Mouse (Mus musculus): Measurements from ENCODE around the gene Mpz. TPM values are rescaled to one million over a fixed set of nuclear protein-coding genes. Genes with fewer than 3 reads are reported as not detected.

Gene Mpz
- polyA plus RNA-seq (2012; rRNA removed), result 3.5 and 7.7 TPM in 2 replicates

DNA sequence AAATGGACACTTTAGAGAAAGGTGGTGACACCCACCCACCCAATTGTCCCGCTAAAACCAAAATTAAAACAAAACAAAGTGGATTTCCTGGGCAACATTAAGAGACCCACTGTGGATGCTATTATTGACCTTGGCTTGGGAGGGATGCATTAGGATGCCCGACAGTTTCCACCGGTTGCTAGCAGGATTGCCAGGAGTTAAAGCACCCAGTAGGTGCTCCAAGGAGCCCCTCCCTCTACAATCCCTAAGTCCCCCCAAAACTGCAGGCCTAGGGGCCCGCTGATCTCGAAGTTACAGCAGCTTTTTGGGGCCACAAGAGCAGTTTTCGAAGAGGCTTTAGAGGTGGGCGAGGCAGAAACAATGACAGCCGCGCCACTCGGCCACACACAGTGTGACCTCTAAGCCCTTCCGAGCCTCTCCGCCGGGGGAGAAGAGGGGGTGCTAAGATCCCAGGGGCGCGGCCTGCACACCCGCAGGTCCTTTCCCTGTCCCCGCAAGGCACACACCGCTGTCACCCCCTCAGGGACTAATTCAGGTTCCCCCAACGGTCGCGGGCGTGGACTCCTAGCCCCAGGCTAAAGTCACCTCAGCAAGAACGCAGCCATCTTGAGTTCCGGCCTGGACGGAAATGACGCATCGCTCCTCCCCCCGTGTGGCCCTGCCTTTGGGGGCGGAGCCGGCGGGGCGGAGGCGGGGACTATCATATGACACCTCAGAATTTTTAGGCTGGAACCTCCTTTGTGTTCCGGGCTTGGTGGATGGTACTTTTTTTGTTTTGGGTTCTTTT lies at the start of gene Mpz, which contains the start of gene Sdhc:
Gene Mpz, plus strand, starts transcription at position 738 of the 787 bp plus-strand sequence.
Gene Sdhc, minus strand, starts transcription at position 630 of the 787 bp plus-strand sequence.
- no peak for TF ChIP-seq CTCF (conservative IDR thresholded peaks at IDR 0.05; ENCODE audit: insufficient read depth, insufficient read length, low read depth, low read length)
- peak; percentile 92 for TF ChIP-seq POLR2A (IDR thresholded peaks at IDR 0.05; ENCODE audit: low read depth, low read length)
- WGBS, result under 1% methylated on average over 34 of the region's 34 CpGs
- H3K36me3 ChIP-seq (ENCODE audit: control insufficient read depth, insufficient read depth, low read length), result no peaks in the 10 kb centered on the region

DNA sequence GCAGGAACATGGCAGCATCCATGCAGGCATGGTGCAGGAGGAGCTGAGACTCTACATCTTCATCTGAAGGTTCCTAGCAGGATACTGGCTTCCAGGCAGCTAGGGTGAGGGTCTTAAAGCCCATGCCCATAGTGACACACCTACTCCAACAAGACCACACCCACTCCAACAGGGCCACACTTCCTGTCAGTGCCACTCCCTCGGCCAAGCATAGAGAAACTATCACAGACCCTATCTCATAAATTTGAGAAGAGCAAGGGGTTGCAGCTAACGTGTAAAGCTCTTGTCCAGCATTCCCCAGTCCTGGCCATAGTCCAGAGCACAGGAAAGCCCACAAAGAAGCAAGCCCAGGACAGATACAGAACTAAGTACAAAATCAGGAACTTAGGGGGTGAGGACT lies 49.5 kb upstream of the Mpz start:
- H3K27ac ChIP-seq (ENCODE audit: insufficient read depth, low read depth, low read length), result no peak overlapping the region
- WGBS, result 61% methylated on average over 2 of the region's 2 CpGs
- no peak for DNase-seq
- peaks cover 6% of the 10 kb centered on the region; the same call in 1 of the 2 replicates for H3K4me1 ChIP-seq (ENCODE audit: control insufficient read depth, insufficient read depth, low read length)
- TF ChIP-seq POLR2A (IDR thresholded peaks at IDR 0.05; ENCODE audit: low read depth, low read length) (no peak), CTCF (conservative IDR thresholded peaks at IDR 0.05; ENCODE audit: insufficient read depth, insufficient read length, low read depth, low read length) (no peak)
- no peaks in the 10 kb centered on the region; the same call in 1 of the 2 replicates for H3K27me3 ChIP-seq (replicated peaks; ENCODE audit: control insufficient read depth, insufficient read depth, low read length)
- H3K4me3 ChIP-seq (ENCODE audit: insufficient read depth, low read depth, low read length), result no peak overlapping the region
- no peaks in the 10 kb centered on the region for H3K36me3 ChIP-seq (ENCODE audit: control insufficient read depth, insufficient read depth, low read length)

More for the DNA sequence above, at the start of gene Mpz, which contains the start of gene Sdhc:
- Histone ChIP-seq H3K4me3 (ENCODE audit: insufficient read depth, low read depth, low read length) (peak within 1 kb of the TSS; percentile 100), H3K27me3 (replicated peaks; ENCODE audit: control insufficient read depth, insufficient read depth, low read length) (no peaks in the 10 kb centered on the region), H3K4me1 (ENCODE audit: control insufficient read depth, insufficient read depth, low read length) (peaks cover 3% of the 10 kb centered on the region), H3K27ac (ENCODE audit: insufficient read depth, low read depth, low read length) (peak within 1 kb of the TSS; percentile 100)
- peak; percentile 98 for DNase-seq

DNA sequence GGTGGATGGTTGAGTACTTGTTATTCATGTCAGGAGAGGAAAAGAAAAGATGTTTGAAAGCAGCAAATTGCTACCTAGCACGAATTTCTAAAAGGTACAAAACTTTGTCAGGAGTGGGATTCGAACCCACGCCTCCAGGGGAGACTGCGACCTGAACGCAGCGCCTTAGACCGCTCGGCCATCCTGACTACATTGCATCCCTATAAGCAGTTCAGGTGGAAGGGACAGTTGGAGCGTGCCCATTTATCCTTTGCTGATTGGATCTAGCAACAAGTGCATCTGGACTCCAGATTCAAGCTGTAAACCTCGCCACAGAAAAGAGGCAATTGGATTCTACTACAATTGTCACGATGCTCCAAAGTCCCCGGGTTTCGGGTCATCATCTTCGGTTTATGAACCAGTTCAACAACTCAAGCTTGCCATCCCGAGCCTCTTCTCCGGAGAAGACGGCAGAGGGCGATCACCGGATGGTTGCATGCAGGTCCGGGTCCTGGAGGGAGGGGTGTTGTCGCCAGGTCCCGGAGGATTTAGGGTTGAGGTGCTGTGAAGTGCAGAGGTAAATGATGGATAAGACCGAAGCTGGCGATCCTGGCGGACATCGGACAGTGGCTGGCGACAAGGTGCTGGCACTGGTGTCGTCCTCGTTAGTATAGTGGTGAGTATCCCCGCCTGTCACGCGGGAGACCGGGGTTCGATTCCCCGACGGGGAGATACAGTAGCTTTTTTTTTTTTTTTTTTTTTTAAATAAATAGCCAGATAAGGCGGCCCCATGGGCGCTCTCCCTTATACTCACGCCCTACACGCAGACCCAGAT lies 48.6 kb upstream of the Mpz start:
- Histone ChIP-seq H3K4me3 (ENCODE audit: insufficient read depth, low read depth, low read length) (peak overlapping the region; percentile 76), H3K36me3 (ENCODE audit: control insufficient read depth, insufficient read depth, low read length) (no peaks in the 10 kb centered on the region), H3K4me1 (ENCODE audit: control insufficient read depth, insufficient read depth, low read length) (0 out of 2 replicates have a peak, but pooled peaks cover 6% of the 10 kb centered on the region), H3K27me3 (replicated peaks; ENCODE audit: control insufficient read depth, insufficient read depth, low read length) (no peaks in the 10 kb centered on the region; the same call in 1 of the 2 replicates), H3K27ac (ENCODE audit: insufficient read depth, low read depth, low read length) (no peak overlapping the region)
- 5% methylated on average over 40 of the region's 40 CpGs for WGBS
- DNase-seq, result peak; percentile 90
- TF ChIP-seq POLR2A (IDR thresholded peaks at IDR 0.05; ENCODE audit: low read depth, low read length) (no peak), CTCF (conservative IDR thresholded peaks at IDR 0.05; ENCODE audit: insufficient read depth, insufficient read length, low read depth, low read length) (0 out of 2 replicates have a peak, but pooled peaks have one; percentile 16)

DNA sequence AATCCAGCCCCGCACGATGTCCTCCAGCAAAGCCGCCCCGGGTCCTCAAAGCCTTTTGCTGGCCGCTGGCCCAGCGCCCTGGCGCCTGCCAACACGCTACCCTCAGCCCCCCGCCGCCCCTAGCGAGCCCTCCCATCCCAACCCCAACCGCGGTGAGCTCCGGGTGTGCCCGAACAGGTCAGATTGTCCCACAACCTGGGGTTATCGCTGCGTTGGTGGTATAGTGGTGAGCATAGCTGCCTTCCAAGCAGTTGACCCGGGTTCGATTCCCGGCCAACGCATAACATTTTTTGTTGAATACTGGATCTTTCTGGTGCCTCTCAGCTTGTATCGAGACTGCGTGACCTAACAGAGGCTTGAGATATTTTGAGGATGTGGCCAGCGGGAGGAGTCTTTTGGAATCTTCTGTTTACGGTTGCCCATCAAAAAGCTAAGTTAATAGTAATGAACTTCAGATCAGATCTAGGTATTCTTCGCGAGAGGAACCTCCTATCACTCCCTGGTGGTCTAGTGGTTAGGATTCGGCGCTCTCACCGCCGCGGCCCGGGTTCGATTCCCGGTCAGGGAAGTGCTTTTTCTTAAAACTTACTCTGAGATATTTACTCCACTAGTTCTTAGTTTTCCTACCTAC lies 47.8 kb upstream of the Mpz start:
- peak; percentile 92 for DNase-seq

DNA sequence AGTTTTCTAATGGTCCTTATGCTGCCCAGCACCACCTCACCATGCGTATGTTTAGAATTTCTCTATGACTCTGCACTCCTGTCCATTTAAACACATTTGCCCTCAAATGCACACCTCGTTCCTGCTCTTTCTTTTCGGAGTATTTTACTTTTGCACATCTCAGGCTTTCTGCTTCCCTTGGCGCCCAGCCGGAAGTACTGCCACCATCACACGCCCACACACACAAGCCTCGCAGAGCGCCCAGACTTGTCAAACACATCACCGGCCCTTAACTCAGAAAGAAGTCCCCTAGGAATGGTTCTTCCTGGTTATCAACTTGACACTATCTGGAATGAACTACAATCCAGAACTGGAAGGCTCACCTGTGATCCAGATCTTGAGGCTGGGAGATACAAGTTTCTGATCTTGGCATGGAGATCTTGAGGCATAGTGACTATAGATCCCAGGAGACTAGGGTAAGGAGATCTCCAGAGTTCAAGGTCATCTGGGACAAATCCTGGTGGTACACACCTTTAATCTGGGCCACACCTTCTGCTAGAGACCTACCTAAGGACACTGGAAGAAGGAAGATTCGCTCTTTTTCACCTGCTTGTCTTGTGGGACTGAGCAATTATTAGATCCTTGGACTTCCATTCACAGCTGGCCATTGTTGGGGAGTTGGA lies 47.2 kb upstream of the Mpz start:
- Histone ChIP-seq H3K27me3 (replicated peaks; ENCODE audit: control insufficient read depth, insufficient read depth, low read length) (no peaks in the 10 kb centered on the region; the same call in 1 of the 2 replicates), H3K27ac (ENCODE audit: insufficient read depth, low read depth, low read length) (no peak overlapping the region), H3K36me3 (ENCODE audit: control insufficient read depth, insufficient read depth, low read length) (no peaks in the 10 kb centered on the region), H3K4me3 (ENCODE audit: insufficient read depth, low read depth, low read length) (no peak overlapping the region), H3K4me1 (ENCODE audit: control insufficient read depth, insufficient read depth, low read length) (0 out of 2 replicates have a peak, but pooled peaks cover 6% of the 10 kb centered on the region)
- WGBS, result 47% methylated on average over 10 of the region's 10 CpGs
- TF ChIP-seq CTCF (conservative IDR thresholded peaks at IDR 0.05; ENCODE audit: insufficient read depth, insufficient read length, low read depth, low read length) (no peak), POLR2A (IDR thresholded peaks at IDR 0.05; ENCODE audit: low read depth, low read length) (no peak)
- DNase-seq, result no peak

More for the DNA sequence above, 47.8 kb upstream of the Mpz start:
- H3K36me3 ChIP-seq (ENCODE audit: control insufficient read depth, insufficient read depth, low read length), result no peaks in the 10 kb centered on the region
- 3% methylated on average over 35 of the region's 35 CpGs for WGBS
- H3K27me3 ChIP-seq (replicated peaks; ENCODE audit: control insufficient read depth, insufficient read depth, low read length), result no peaks in the 10 kb centered on the region; the same call in 1 of the 2 replicates
- TF ChIP-seq POLR2A (IDR thresholded peaks at IDR 0.05; ENCODE audit: low read depth, low read length), result no peak
- TF ChIP-seq CTCF (conservative IDR thresholded peaks at IDR 0.05; ENCODE audit: insufficient read depth, insufficient read length, low read depth, low read length), result no peak
- no peak overlapping the region for H3K27ac ChIP-seq (ENCODE audit: insufficient read depth, low read depth, low read length)
- 0 out of 2 replicates have a peak, but pooled peaks cover 6% of the 10 kb centered on the region for H3K4me1 ChIP-seq (ENCODE audit: control insufficient read depth, insufficient read depth, low read length)
- H3K4me3 ChIP-seq (ENCODE audit: insufficient read depth, low read depth, low read length), result peak overlapping the region; percentile 76

DNA sequence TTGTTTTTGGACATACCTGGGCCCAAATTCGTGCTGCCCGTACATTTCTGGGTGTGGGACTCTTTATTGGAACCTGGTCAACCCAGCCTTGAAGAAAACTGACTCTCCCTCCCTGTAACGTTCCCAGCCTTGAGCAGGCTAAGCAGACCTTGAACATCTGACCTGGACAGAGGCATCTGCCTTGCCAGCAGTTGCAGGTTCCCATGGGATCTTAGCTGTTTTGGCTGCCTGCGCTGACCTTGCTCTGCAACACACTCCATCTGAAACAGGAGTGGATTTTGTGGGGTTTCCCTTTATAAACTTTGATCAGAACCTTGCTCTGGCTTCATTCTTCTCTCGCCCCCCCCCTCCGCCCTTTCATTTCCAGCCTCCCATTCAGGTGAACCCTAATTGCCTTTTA lies 45.3 kb upstream of the Mpz start:
- TF ChIP-seq POLR2A (IDR thresholded peaks at IDR 0.05; ENCODE audit: low read depth, low read length) (no peak), CTCF (conservative IDR thresholded peaks at IDR 0.05; ENCODE audit: insufficient read depth, insufficient read length, low read depth, low read length) (no peak)

More for the DNA sequence above, 45.3 kb upstream of the Mpz start:
- Histone ChIP-seq H3K27me3 (replicated peaks; ENCODE audit: control insufficient read depth, insufficient read depth, low read length) (no peaks in the 10 kb centered on the region), H3K27ac (ENCODE audit: insufficient read depth, low read depth, low read length) (no peak overlapping the region), H3K4me1 (ENCODE audit: control insufficient read depth, insufficient read depth, low read length) (0 out of 2 replicates have a peak, but pooled peaks cover 6% of the 10 kb centered on the region), H3K36me3 (ENCODE audit: control insufficient read depth, insufficient read depth, low read length) (no peaks in the 10 kb centered on the region), H3K4me3 (ENCODE audit: insufficient read depth, low read depth, low read length) (no peak overlapping the region)
- no peak for DNase-seq
- 76% methylated on average over 6 of the region's 6 CpGs for WGBS

Data from kidney, adult 2 months (tissue).